Mouse (Mus musculus) liver, embryonic 15.5 days (tissue): ENCODE results near the gene Lgals7. TPM values are rescaled to one million over a fixed set of nuclear protein-coding genes. Genes with fewer than 3 reads are reported as not detected.

Source experiments
- ATAC-seq: fragments of 200-750 bp; cut with Nextera tagmentation; 2 replicates; pipeline ENCODE4 v1.8.0; 2017; ENCODE audit warnings: moderate number of reproducible peaks, mild to moderate bottlenecking, moderate library complexity; ENCODE audit not compliant: insufficient read depth
- H3K27ac ChIP-seq: fragments of 300-500 bp; sonication (generic); replicated peaks from 2 replicates; pipeline ENCODE4 v1.5.1; 2015; ENCODE audit warnings: mild to moderate bottlenecking, inconsistent platforms
- H3K27me3 ChIP-seq: fragments of 300-500 bp; sonication (generic); 2 replicates; pipeline ENCODE4 v1.6.1; 2015; ENCODE audit warnings: mild to moderate bottlenecking, inconsistent platforms
- H3K36me3 ChIP-seq: fragments of 300-500 bp; sonication (generic); replicated peaks from 2 replicates; pipeline ENCODE4 v1.6.1; 2015; ENCODE audit warnings: moderate library complexity, mild to moderate bottlenecking, inconsistent platforms
- H3K4me1 ChIP-seq: fragments of 300-500 bp; sonication (generic); replicated peaks from 2 replicates; pipeline ENCODE4 v1.6.1; 2015; ENCODE audit warnings: inconsistent platforms
- H3K4me2 ChIP-seq: fragments of 300-500 bp; sonication (generic); 2 replicates; pipeline ENCODE4 v1.6.1; 2015; ENCODE audit warnings: moderate library complexity, mild to moderate bottlenecking, inconsistent platforms
- H3K4me3 ChIP-seq: fragments of 300-500 bp; sonication (generic); replicated peaks from 2 replicates; pipeline ENCODE4 v1.5.1; 2015; ENCODE audit warnings: mild to moderate bottlenecking, inconsistent platforms
- H3K9ac ChIP-seq: fragments of 300-500 bp; sonication (generic); 2 replicates; pipeline ENCODE4 v1.6.1; 2015; ENCODE audit warnings: moderate library complexity, mild to moderate bottlenecking, inconsistent platforms
- H3K9me3 ChIP-seq: fragments of 300-500 bp; sonication (generic); replicated peaks from 2 replicates; pipeline ENCODE4 v1.6.1; 2016; ENCODE audit warnings: inconsistent platforms
- WGBS: fragments of 180-500 bp; shearing (Covaris S2); methylation state at CpG from one replicate; pipeline ENCODE4 v1.1.7; 2015; ENCODE audit warnings: mixed read lengths; ENCODE audit not compliant: insufficient replicate concordance; 5-methylcytosine and 5-hydroxymethylcytosine counted together
- polyA plus RNA-seq: library from polyadenylated mRNA; unstranded; fragments of >200 nt; fragmentation: Nextera tagmentation; extraction: Ambion mirVana; gene quantifications from 2 replicates; pipeline ENCODE4 v1.2.1, GENCODE M21; 2015

Lgals7 gene
- polyA plus RNA-seq, 1 experiment from 2014 or later = 0.24 TPM

DNA sequence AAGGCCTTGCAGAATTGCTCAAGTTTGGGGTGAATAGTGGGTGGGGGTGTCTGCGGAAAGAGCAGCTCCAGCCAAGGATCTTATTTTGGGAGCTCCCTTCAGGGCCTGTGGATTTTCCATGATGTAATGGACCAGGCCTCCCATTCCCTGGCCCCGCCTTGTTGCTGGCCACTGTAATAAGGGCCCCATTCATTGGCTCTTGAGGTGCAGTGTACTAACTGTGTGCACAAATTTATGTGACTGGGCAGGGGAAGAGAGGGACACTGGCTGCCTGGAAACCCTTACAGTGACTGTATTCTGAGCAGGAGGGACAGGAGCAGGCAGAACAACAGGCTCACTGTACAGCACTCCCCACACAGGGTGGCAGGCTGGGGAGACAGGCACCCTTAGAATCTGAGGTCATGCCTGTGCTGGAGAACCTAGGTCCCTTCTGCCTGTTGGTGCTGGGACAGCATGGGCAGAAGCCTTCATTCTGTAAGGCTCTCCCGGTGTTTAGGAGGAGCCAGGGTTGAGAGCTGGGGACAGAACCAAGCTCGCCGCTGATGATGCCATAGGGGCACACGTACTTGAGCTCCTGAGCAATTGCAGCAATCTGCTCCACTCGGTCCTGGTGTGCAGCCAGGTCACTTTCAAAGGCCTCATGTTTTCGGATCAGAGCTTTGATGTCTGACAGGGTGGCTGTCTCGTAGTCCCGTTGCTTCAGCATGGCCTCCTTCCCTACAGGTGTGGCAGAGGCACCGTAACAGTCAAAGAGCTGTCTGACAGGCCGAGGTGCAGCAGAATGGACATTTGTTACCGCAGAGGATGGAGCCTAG, 37.9 kb downstream of the Lgals7 start:
- Histone ChIP-seq H3K4me3 (no peak overlapping the region), H3K4me2 (no peak overlapping the region), H3K9me3 (no peaks in the 10 kb centered on the region), H3K27ac (no peak overlapping the region), H3K4me1 (no peaks in the 10 kb centered on the region), H3K36me3 (peaks cover 100% of the 10 kb centered on the region), H3K9ac (no peak overlapping the region), H3K27me3 (no peaks in the 10 kb centered on the region)
- whole genome bisulfite sequencing = 87% methylated on average over 13 of the region's 13 CpGs
- no peak for ATAC-seq

DNA sequence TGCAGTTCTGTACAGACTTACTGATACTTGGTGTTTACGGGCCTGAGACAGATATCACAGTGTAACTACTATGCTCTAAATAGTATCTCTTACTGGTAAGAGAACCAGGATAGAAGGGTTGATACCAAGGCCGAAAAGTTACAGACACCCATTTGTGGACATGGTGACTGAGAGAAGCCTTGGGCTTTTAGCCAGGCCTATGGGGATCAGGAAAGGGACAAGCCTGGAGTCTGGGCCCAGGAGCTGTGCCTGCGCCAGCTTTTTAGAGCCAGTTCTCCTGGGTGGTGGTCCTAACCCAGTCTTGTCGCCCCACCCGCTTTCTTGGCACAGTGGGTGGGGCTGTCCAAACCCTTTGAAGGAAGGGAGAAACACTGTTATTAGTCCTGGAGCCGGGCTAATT, 38.5 kb downstream of the Lgals7 start:
- Histone ChIP-seq H3K27ac (no peak overlapping the region), H3K4me3 (no peak overlapping the region), H3K36me3 (peaks cover 100% of the 10 kb centered on the region), H3K9ac (no peak overlapping the region), H3K4me1 (no peaks in the 10 kb centered on the region), H3K27me3 (no peaks in the 10 kb centered on the region), H3K4me2 (no peak overlapping the region), H3K9me3 (no peaks in the 10 kb centered on the region)
- 80% methylated on average over 6 of the region's 6 CpGs for WGBS
- ATAC-seq = no peak

DNA sequence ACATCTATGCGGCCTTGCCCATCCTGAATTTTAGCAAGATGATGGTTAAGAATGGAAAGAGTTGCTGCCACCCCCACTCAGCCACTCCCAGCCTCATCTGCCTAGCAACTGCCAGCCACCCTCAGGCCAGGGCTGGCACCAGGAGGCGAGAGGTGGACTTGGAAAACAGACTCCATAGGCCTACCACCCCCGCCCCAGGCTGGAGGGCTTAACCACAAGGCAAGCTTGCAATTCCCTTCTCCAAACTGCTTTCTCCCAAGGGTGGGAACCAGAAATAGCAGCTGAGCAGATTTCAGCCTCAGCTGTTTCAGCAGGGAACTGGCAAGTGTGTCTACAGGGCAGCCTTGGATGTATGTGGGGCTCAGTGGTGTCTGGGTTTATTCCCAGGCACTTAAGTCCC, 39.2 kb downstream of the Lgals7 start:
- Histone ChIP-seq H3K36me3 (peaks cover 100% of the 10 kb centered on the region), H3K9ac (no peak overlapping the region), H3K4me3 (no peak overlapping the region), H3K9me3 (no peaks in the 10 kb centered on the region), H3K27me3 (no peaks in the 10 kb centered on the region), H3K4me1 (no peaks in the 10 kb centered on the region), H3K27ac (no peak overlapping the region), H3K4me2 (no peak overlapping the region)
- whole genome bisulfite sequencing = 88% methylated on average over 3 of the region's 3 CpGs
- ATAC-seq = no peak

DNA sequence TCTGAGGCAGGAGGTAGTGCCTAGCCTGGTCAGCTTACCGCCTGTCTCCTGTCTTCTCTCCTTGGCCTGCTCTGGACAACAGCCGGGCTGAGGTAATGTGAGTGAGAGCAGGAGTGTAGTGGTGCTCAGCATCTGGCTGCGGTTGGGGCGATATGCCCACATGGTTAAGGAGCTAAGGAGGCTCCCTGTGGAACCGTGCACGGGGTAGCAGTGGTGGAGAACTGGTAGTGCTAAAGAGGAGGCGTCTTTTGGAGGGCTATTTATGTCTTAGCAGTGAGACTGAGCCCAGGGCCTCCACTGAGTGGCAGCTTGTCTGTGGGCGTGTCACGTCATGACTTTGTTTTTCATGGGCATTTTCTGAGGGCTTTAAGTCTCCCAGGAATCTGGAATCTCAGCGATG, 40.1 kb downstream of the Lgals7 start:
- Histone ChIP-seq H3K4me3 (no peak overlapping the region), H3K4me2 (no peak overlapping the region), H3K27ac (no peak overlapping the region), H3K36me3 (peaks cover 100% of the 10 kb centered on the region), H3K4me1 (no peaks in the 10 kb centered on the region), H3K27me3 (no peaks in the 10 kb centered on the region), H3K9me3 (no peaks in the 10 kb centered on the region), H3K9ac (no peak overlapping the region)
- ATAC-seq = no peak
- 86% methylated on average over 10 of the region's 10 CpGs for WGBS

DNA sequence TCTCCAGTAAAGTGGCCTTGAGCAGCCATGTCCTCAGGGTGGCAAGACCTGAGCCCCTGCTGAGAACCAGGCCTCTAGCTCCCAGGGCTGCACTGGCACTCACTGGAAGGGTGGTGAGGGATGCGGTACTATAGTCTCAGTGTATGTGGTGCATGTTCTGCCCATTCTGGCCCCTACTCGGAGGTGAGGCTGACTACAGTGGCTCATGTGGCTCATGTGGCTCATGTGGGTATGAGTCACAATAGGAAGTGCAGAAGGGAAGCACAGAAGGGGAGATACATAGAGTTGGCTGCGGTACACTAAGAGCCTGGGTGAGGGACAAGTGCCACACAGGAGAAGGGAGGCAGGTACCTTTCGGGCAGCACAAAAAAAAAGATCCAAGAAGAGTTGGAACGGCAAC, 43.5 kb downstream of the Lgals7 start:
- H3K4me3 ChIP-seq = no peak overlapping the region
- H3K27me3 ChIP-seq = no peaks in the 10 kb centered on the region
- peaks cover 100% of the 10 kb centered on the region for H3K36me3 ChIP-seq
- WGBS = 83% methylated on average over 5 of the region's 5 CpGs
- no peak overlapping the region for H3K4me2 ChIP-seq
- no peak overlapping the region for H3K9ac ChIP-seq
- no peaks in the 10 kb centered on the region for H3K4me1 ChIP-seq
- no peak overlapping the region for H3K27ac ChIP-seq
- ATAC-seq = no peak
- no peaks in the 10 kb centered on the region for H3K9me3 ChIP-seq

DNA sequence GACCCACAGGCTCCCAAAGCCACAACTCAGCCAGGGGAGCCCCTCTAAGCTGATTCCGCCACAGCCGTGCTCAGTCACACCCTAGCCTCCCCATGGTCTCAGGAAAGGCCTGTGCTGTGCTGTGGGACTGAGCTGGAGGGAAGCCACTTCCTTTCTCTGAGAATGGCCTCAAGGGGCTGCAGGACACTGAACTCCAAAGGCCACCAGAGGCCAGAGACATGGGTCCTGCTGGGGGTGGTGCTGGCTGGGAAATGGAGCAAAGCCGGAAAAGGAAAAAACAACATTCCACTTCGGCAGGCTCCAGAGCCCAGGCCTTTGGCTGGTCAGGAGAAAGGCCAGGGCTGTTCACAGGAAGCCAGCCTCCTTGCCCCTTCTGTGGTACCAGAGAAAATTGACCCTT, 48.0 kb downstream of the Lgals7 start:
- peaks cover 7% of the 10 kb centered on the region; the same call in 1 of the 2 replicates for H3K4me1 ChIP-seq
- 78% methylated on average over 4 of the region's 4 CpGs for WGBS
- H3K36me3 ChIP-seq = peaks cover 100% of the 10 kb centered on the region
- ATAC-seq = peak; percentile 41; the same call in 1 of the 2 replicates
- no peak overlapping the region for H3K27ac ChIP-seq
- H3K4me3 ChIP-seq = no peak overlapping the region
- H3K27me3 ChIP-seq = no peaks in the 10 kb centered on the region
- no peak overlapping the region for H3K9ac ChIP-seq
- H3K4me2 ChIP-seq = no peak overlapping the region
- no peaks in the 10 kb centered on the region for H3K9me3 ChIP-seq

DNA sequence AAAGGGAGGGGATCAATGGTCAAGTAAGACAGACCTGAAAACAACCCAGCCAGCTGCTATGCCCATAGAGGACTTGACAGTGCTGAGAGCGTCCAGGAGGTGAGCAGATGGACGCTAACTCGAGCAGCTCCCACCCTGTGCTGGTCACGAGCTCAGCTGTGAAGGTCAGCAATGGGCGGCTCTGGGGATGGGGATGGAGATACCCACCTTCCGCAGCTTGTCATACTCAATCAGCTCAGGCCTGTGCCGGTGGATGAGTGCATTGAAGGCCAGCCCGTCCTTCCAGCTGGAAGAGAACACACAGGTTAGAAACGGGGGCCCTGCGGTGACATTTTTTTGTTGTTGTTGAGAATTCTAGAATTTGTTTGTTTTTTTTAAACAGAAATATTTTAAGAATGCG, 49.5 kb downstream of the Lgals7 start:
- H3K27me3 ChIP-seq = no peaks in the 10 kb centered on the region
- peaks cover 19% of the 10 kb centered on the region for H3K4me1 ChIP-seq
- no peak overlapping the region for H3K4me3 ChIP-seq
- H3K9ac ChIP-seq = no peak overlapping the region
- no peak overlapping the region for H3K27ac ChIP-seq
- no peak for ATAC-seq
- H3K9me3 ChIP-seq = no peaks in the 10 kb centered on the region
- WGBS = 88% methylated on average over 11 of the region's 11 CpGs
- no peak overlapping the region for H3K4me2 ChIP-seq
- H3K36me3 ChIP-seq = peaks cover 100% of the 10 kb centered on the region

Other genes with a start within 250 kb of the Lgals7 start
- gene Acp7, start 232.5 kb upstream of the Lgals7 start, polyA plus RNA-seq = not detected in 2 replicates
- gene Fbxo27, start 171.0 kb upstream of the Lgals7 start, polyA plus RNA-seq = 0.15 and 0.24 TPM in 2 replicates
- 1.1 and 1.3 TPM in 2 replicates for gene Fbxo17, start 147.0 kb upstream of the Lgals7 start, polyA plus RNA-seq
- 73.3 and 77.7 TPM in 2 replicates for gene Mrps12, start 122.0 kb upstream of the Lgals7 start, polyA plus RNA-seq
- 12.2 and 12.4 TPM in 2 replicates for gene Sars2, start 121.9 kb upstream of the Lgals7 start, polyA plus RNA-seq
- not detected in 2 replicates for gene Ccer2, start 107.7 kb upstream of the Lgals7 start, polyA plus RNA-seq
- gene Sirt2, start 97.1 kb upstream of the Lgals7 start, polyA plus RNA-seq = 25.9 and 26.0 TPM in 2 replicates
- 29.4 and 33.3 TPM in 2 replicates for gene Nfkbib, start 96.3 kb upstream of the Lgals7 start, polyA plus RNA-seq
- gene Rinl, start 74.9 kb upstream of the Lgals7 start, polyA plus RNA-seq = 9.4 and 10.2 TPM in 2 replicates
- gene Hnrnpl, start 55.3 kb upstream of the Lgals7 start, polyA plus RNA-seq = 79.3 and 86.9 TPM in 2 replicates
- 125 and 148 TPM in 2 replicates for gene Ech1, start 38.6 kb upstream of the Lgals7 start, polyA plus RNA-seq
- gene Lgals4, start 30.0 kb upstream of the Lgals7 start, polyA plus RNA-seq = 4.8 and 6.4 TPM in 2 replicates
- 0.08 and 0.15 TPM in 2 replicates for gene Capn12, start 17.6 kb downstream of the Lgals7 start, polyA plus RNA-seq
- gene Actn4, start 98.5 kb downstream of the Lgals7 start, polyA plus RNA-seq = 126 and 147 TPM in 2 replicates
- 209 and 222 TPM in 2 replicates for gene Eif3k, start 118.0 kb downstream of the Lgals7 start, polyA plus RNA-seq
- 21.6 and 26.3 TPM in 2 replicates for gene Map4k1, start 118.2 kb downstream of the Lgals7 start, polyA plus RNA-seq